Mouse (Mus musculus) CH12.LX (cell line): ENCODE results near the gene Pbx3. TPM values are rescaled to one million over a fixed set of nuclear protein-coding genes. Genes with fewer than 3 reads are reported as not detected.

Experiments used
- DNase-seq: peaks from one replicate; pipeline ENCODE4 v3.0.0-alpha.2; 2013; ENCODE audit errors: extremely low read depth
- H3K27ac ChIP-seq: 2 replicates; pipeline ENCODE4 v1.5.1; 2012; ENCODE audit warnings: low read depth, mild to moderate bottlenecking, control low read depth, moderate library complexity; ENCODE audit not compliant: insufficient read depth
- H3K27me3 ChIP-seq: replicated peaks from 2 replicates; pipeline ENCODE3; 2012; ENCODE audit warnings: inconsistent platforms
- H3K36me3 ChIP-seq, 2 experiments: replicated peaks in 1 of 2; 2 replicates each; pipeline versions ENCODE3 to v1.6.1; 2012; ENCODE audit warnings: inconsistent platforms in 1 of 2, low read length in 1 of 2, mild to moderate bottlenecking in 1 of 2, mixed read lengths in 1 of 2, moderate library complexity in 1 of 2; ENCODE audit not compliant: control insufficient read depth in 1 of 2, insufficient read depth in 1 of 2
- H3K4me1 ChIP-seq, 2 experiments: 2 replicates each; pipeline ENCODE4 v1.6.1; 2012; ENCODE audit warnings: inconsistent platforms in 1 of 2, moderate library complexity in 1 of 2; ENCODE audit not compliant: insufficient read depth in 2 of 2, control insufficient read depth in 1 of 2
- H3K4me2 ChIP-seq: 2 replicates; pipeline ENCODE4 v1.6.1; 2012; ENCODE audit warnings: low read depth, mild to moderate bottlenecking, control low read depth; ENCODE audit not compliant: poor library complexity, insufficient read depth, severe bottlenecking
- H3K4me3 ChIP-seq, 3 experiments: fragments of 150-350 bp in 1 of 3; sonication (generic) in 1 of 3; replicated peaks in 1 of 3; 2 replicates each; pipeline versions ENCODE3 to v1.5.1; 2011 to 2012; ENCODE audit warnings: low read depth in 2 of 3, low read length in 2 of 3, mild to moderate bottlenecking in 2 of 3, moderate library complexity in 2 of 3, control low read depth in 1 of 3, improper control_type of control experiment in 1 of 3, inconsistent platforms in 1 of 3, mixed read lengths in 1 of 3; ENCODE audit not compliant: poor library complexity in 1 of 3
- H3K79me2 ChIP-seq: replicated peaks from 2 replicates; pipeline ENCODE4 v1.6.1; 2012; ENCODE audit warnings: mild to moderate bottlenecking, moderate library complexity; ENCODE audit not compliant: control insufficient read depth, poor library complexity, insufficient read depth, severe bottlenecking; ENCODE audit errors: extremely low read depth
- H3K9ac ChIP-seq: 2 replicates; pipeline ENCODE4 v1.6.1; 2012; ENCODE audit warnings: low read depth, mild to moderate bottlenecking, control low read depth, moderate library complexity; ENCODE audit not compliant: insufficient read depth
- H3K9me3 ChIP-seq: replicated peaks from 2 replicates; pipeline ENCODE3; 2012; ENCODE audit warnings: low read length, inconsistent platforms, mixed read lengths
- CHD1 ChIP-seq: IDR thresholded peaks from 2 replicates; pipeline ENCODE4 v1.6.1; 2012; ENCODE audit warnings: low read depth, low read length, improper control_type of control experiment, inconsistent platforms
- CHD2 ChIP-seq: IDR thresholded peaks from 2 replicates; pipeline ENCODE4 v1.6.1; 2011; ENCODE audit warnings: low read length, improper control_type of control experiment
- E2F4 ChIP-seq: IDR thresholded peaks from 2 replicates; pipeline ENCODE4 v1.6.1; 2011; ENCODE audit warnings: low read depth, low read length, improper control_type of control experiment; ENCODE audit not compliant: insufficient replicate concordance
- EP300 ChIP-seq: IDR thresholded peaks from 2 replicates; pipeline ENCODE4 v1.6.1; 2011; ENCODE audit warnings: low read length, improper control_type of control experiment
- ETS1 ChIP-seq: conservative IDR thresholded peaks from 2 replicates; pipeline ENCODE4 v1.6.1; 2012; ENCODE audit warnings: low read depth, mild to moderate bottlenecking, inconsistent platforms, low read length, improper control_type of control experiment, moderate library complexity
- KAT2A ChIP-seq: IDR thresholded peaks from 2 replicates; pipeline ENCODE4 v1.6.1; 2012; ENCODE audit warnings: low read length, improper control_type of control experiment, inconsistent platforms; ENCODE audit not compliant: insufficient replicate concordance
- MAX ChIP-seq: IDR thresholded peaks from 2 replicates; pipeline ENCODE4 v1.6.1; 2011; ENCODE audit warnings: low read length, improper control_type of control experiment
- MAZ ChIP-seq: IDR thresholded peaks from 2 replicates; pipeline ENCODE4 v1.6.1; 2012; ENCODE audit warnings: low read depth, mild to moderate bottlenecking, inconsistent platforms, low read length, improper control_type of control experiment, moderate library complexity
- MEF2A ChIP-seq: IDR thresholded peaks from 2 replicates; pipeline ENCODE4 v1.6.1; 2014; ENCODE audit warnings: low read depth, mild to moderate bottlenecking, inconsistent platforms, low read length, improper control_type of control experiment, borderline replicate concordance
- MYC ChIP-seq: IDR thresholded peaks from 2 replicates; pipeline ENCODE4 v1.6.1; 2011; ENCODE audit warnings: low read depth, mild to moderate bottlenecking, improper control_type of control experiment, low read length
- NELFE ChIP-seq: IDR thresholded peaks from 2 replicates; pipeline ENCODE4 v1.6.1; 2011; ENCODE audit warnings: low read depth, low read length, improper control_type of control experiment
- POLR2A ChIP-seq: IDR thresholded peaks from 2 replicates; pipeline ENCODE4 v1.6.1; 2011; ENCODE audit warnings: low read depth, mild to moderate bottlenecking, improper control_type of control experiment, low read length
- RAD21 ChIP-seq: IDR thresholded peaks from 2 replicates; pipeline ENCODE4 v1.6.1; 2011; ENCODE audit warnings: low read depth, mild to moderate bottlenecking, low read length, improper control_type of control experiment, moderate library complexity
- RCOR1 ChIP-seq: conservative IDR thresholded peaks from 2 replicates; pipeline ENCODE4 v1.6.1; 2012; ENCODE audit warnings: low read depth, mild to moderate bottlenecking, inconsistent platforms, low read length, improper control_type of control experiment
- TBP ChIP-seq: conservative IDR thresholded peaks from 2 replicates; pipeline ENCODE4 v1.6.1; 2011; ENCODE audit warnings: low read depth, low read length, improper control_type of control experiment
- TCF12 ChIP-seq: IDR thresholded peaks from 2 replicates; pipeline ENCODE4 v1.6.1; 2014; ENCODE audit warnings: low read depth, mild to moderate bottlenecking, inconsistent platforms, low read length, improper control_type of control experiment
- UBTF ChIP-seq: IDR thresholded peaks from 2 replicates; pipeline ENCODE4 v1.6.1; 2012; ENCODE audit warnings: low read depth, mild to moderate bottlenecking, inconsistent platforms, low read length, improper control_type of control experiment, moderate library complexity
- USF2 ChIP-seq: conservative IDR thresholded peaks from 2 replicates; pipeline ENCODE4 v1.6.1; 2011; ENCODE audit warnings: low read depth, low read length, improper control_type of control experiment
- ZKSCAN1 ChIP-seq: IDR thresholded peaks from 2 replicates; pipeline ENCODE4 v1.6.1; 2012; ENCODE audit warnings: low read depth, inconsistent platforms, low read length, improper control_type of control experiment, borderline replicate concordance
- dilution Hi-C: fragments of 300-500 bp; cut with MboI; formaldehyde crosslinking; loops from 2 replicates; pipeline ENCODE4 v1.14.3; 2020; ENCODE audit warnings: low sequenced_read_pairs; ENCODE audit not compliant: extremely low pct_unique_long_range_greater_than_20kb, extremely low pct_ligation_motif_present
- in situ Hi-C: fragments of 300-500 bp; cut with MboI; formaldehyde crosslinking; loops from 3 replicates; pipeline ENCODE4 v1.14.3; 2019; ENCODE audit warnings: low sequenced_read_pairs, low pct_ligation_motif_present, low pct_unique_long_range_greater_than_20kb, mixed read lengths
- polyA plus RNA-seq: library from polyadenylated mRNA; unstranded; fragments of >175 nt; gene quantifications from 2 replicates; pipeline ENCODE4 v1.2.1, GENCODE M21; 2012; ENCODE audit warnings: low read depth; ENCODE audit not compliant: insufficient read length
- total RNA-seq, 2 experiments: library from RNA; depleted of rRNA; stranded (reverse); fragments of 300-350 nt in 1 of 2; fragments of >200 nt in 1 of 2; gene quantifications; 2 replicates each; pipeline ENCODE4 v1.2.3; 2012 to 2014

The Pbx3 gene
- total and polyA plus RNA-seq, 3 experiments: 3.8 to 8.1 (median 5.9) TPM

DNA sequence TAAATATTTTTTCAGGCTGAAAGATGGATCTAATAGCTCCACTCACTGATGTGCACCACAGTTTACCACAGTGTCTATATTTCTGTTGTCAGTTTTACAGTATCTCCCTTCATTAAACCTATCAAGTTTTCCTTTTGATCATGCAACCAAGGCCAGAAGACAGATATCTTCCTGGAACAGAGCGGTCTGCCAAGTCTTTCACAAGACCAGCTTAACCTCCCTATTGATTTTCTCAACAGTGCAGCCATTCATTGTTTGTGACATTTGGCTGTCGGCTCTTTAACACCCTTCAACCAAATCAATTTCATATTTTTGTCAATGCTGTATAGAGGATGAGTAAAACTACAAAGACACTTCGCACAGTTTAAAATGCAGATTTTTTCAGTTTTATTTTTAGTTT is 91.9 kb downstream of the Pbx3 start:
- no peaks in the 10 kb centered on the region for H3K27me3 ChIP-seq
- H3K4me3 ChIP-seq: no peak overlapping the region
- H3K4me1 ChIP-seq: no peaks in the 10 kb centered on the region
- no peak overlapping the region for H3K9ac ChIP-seq
- no peaks in the 10 kb centered on the region for H3K79me2 ChIP-seq
- dilution Hi-C loops (no loop called here), in situ Hi-C loops (no loop called here)
- no peak overlapping the region for H3K27ac ChIP-seq
- H3K36me3 ChIP-seq: no peaks in the 10 kb centered on the region
- no peak overlapping the region for H3K4me2 ChIP-seq
- no peaks in the 10 kb centered on the region for H3K9me3 ChIP-seq
- no peak for DNase-seq
- no peak for TF ChIP-seq CHD2
- TF ChIP-seq MEF2A: no peak
- no peak for TF ChIP-seq ZKSCAN1
- TF ChIP-seq MAX: no peak
- no peak for TF ChIP-seq E2F4
- TF ChIP-seq CHD1: no peak
- TF ChIP-seq UBTF: no peak
- no peak for TF ChIP-seq ETS1
- TF ChIP-seq MYC: no peak
- no peak for TF ChIP-seq TCF12
- no peak for TF ChIP-seq RAD21
- TF ChIP-seq USF2: no peak
- no peak for TF ChIP-seq RCOR1
- TF ChIP-seq EP300: no peak
- TF ChIP-seq TBP: no peak
- TF ChIP-seq POLR2A: no peak

DNA sequence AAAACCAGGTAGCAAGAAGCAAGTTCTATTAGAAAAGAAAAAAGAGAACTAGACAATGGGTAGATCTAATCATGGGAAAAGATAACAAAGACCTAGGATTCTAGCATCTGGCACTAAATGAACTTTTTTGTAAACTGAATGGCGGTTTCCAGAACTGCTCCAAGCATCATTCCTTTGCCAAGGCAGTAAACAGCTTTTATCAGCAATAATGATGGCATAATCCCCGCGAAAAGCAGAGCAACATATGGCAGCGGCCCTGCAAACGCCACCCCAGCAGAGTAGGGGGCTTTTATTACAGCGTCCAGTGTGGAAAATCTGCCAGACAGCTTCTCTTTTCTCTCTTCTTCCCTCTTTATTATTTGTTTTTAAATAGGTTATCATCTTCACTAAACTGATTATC is 93.2 kb downstream of the Pbx3 start:
- no peak overlapping the region for H3K4me2 ChIP-seq
- H3K36me3 ChIP-seq: no peaks in the 10 kb centered on the region
- in situ Hi-C loops (no loop called here), dilution Hi-C loops (no loop called here)
- H3K27ac ChIP-seq: no peak overlapping the region
- H3K27me3 ChIP-seq: no peaks in the 10 kb centered on the region
- H3K4me3 ChIP-seq: no peak overlapping the region
- no peak for DNase-seq
- H3K4me1 ChIP-seq: no peaks in the 10 kb centered on the region
- H3K9me3 ChIP-seq: no peaks in the 10 kb centered on the region
- TF ChIP-seq NELFE (no peak), MAZ (no peak), KAT2A (no peak), ETS1 (no peak)
- no peak overlapping the region for H3K9ac ChIP-seq
- H3K79me2 ChIP-seq: no peaks in the 10 kb centered on the region
